ENCODE assay signal across 17 mouse cellular contexts in the genomic region with DNA sequence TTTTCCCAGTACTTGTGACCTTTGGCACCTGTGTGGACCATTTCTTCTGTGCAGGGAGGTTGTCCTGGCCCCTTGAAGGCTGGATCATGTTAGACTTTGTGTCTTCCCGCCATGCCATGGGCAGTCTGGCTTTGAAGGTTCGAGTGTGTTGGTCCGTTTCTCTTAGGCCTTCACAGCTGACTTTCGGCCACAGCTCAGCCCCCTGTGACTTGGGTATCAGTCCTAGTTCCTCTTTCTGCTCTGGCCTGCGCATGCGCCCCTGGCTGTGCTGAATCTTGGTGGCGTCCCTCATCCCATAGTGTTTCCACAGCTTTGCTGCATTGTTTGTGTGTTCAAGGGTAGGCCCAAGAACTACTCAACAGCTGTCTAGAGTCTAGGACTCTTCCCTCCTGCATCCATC. TPM values are rescaled to one million over a fixed set of nuclear protein-coding genes. Genes with fewer than 3 reads are reported as not detected.
A peak's percentile ranks its signal among the peaks of the same experiment; 100 is the strongest.
DNase-seq lines count a peak whose midpoint lies in the region; ATAC-seq lines count a peak whose summit lies in the region.
"Had no signal": no experiment of that assay in that cellular context is flagged by ENCODE, and none has a peak within 500 bp of the region (broad histone marks: within the 10 kb centered on the region; RNA-seq: fewer than 3 reads in every experiment).

No protein-coding gene starts in this region.

- DNase-seq in right cerebral cortex, postnatal 4 days: peak; percentile 5
- DNase-seq in right cerebral cortex, postnatal 36 days (ENCODE audit: low spot score in 2 of 2): no peak
- peak; percentile 36 to 87 for DNase-seq in spleen, postnatal 10 days (ENCODE audit: low spot score in 2 of 2)
- DNase-seq in adrenal gland, postnatal 10 days: no peak
- no peak for DNase-seq in Muller cell, postnatal 12 days (ENCODE audit: inconsistent ontology term)
- DNase-seq: cerebellum, adult 18-20 months; heart, postnatal 10 days; kidney, adult 18-20 months; kidney, postnatal 10 days; liver, embryonic 13.5 days; thymus, postnatal 4 days had no signal

- peaks cover 48% of the 10 kb centered on the region for H3K36me3 ChIP-seq in hindbrain, embryonic 12.5 days

- H3K27me3 ChIP-seq in hindbrain, embryonic 12.5 days: no peaks in the 10 kb centered on the region
- H3K27me3 ChIP-seq: liver, embryonic 13.5 days had no signal

- H3K9me3 ChIP-seq in hindbrain, embryonic 12.5 days (replicated peaks): no peaks in the 10 kb centered on the region
- H3K9me3 ChIP-seq: liver, embryonic 13.5 days; midbrain, embryonic 10.5 days had no signal

- no peak overlapping the region for H3K9ac ChIP-seq in hindbrain, embryonic 12.5 days
- H3K9ac ChIP-seq: liver, embryonic 13.5 days had no signal

- WGBS in hindbrain, embryonic 12.5 days: 92% methylated on average over 7 of the region's 7 CpGs

- H3K27ac ChIP-seq in hindbrain, embryonic 12.5 days: no peak overlapping the region
- H3K27ac ChIP-seq: left cerebral cortex, adult 2 months; liver, embryonic 13.5 days; midbrain, embryonic 10.5 days had no signal

- 0 out of 2 replicates have a peak, but pooled peaks cover 3% of the 10 kb centered on the region for H3K4me1 ChIP-seq in hindbrain, embryonic 12.5 days

- peak; percentile 70 for ATAC-seq in megakaryocyte progenitor cell, adult 5-6 weeks (replicated peaks; ENCODE audit: poor library complexity)
- no peak for ATAC-seq in hindbrain, embryonic 12.5 days (ENCODE audit: low FRiP score)
- ATAC-seq: hindbrain, embryonic 16.5 days had no signal

- H3K4me3 ChIP-seq in hindbrain, embryonic 12.5 days: no peak overlapping the region
- H3K4me3 ChIP-seq: left cerebral cortex, adult 2 months; liver, embryonic 13.5 days; midbrain, embryonic 10.5 days had no signal

- no peak overlapping the region for H3K4me2 ChIP-seq in hindbrain, embryonic 12.5 days (replicated peaks)
- H3K4me2 ChIP-seq: liver, embryonic 13.5 days had no signal

RNA-seq across cellular contexts. Expression of gene Bhlha15, which starts 8.8 kb away (rescaled TPM):
- total RNA-seq in megakaryocyte progenitor cell, adult 5-6 weeks (2015): 1.3 and 2.4 TPM in 2 replicates
- total RNA-seq in megakaryocyte progenitor cell, adult 5-6 weeks (2017): 1.5 TPM in 2 replicates
- total RNA-seq in adrenal gland, postnatal 10 days (2021): under 1 TPM; 0.66 to 0.97 TPM
- polyA plus RNA-seq in hindbrain, embryonic 12.5 days (2016; fragmentation: Nextera tagmentation; extraction: Ambion mirVana): 0.08 TPM in 2 replicates
- total RNA-seq: gastrocnemius, adult 8-10 months; heart, postnatal 10 days had no signal

RNA-seq across cellular contexts. Expression of gene Tecpr1, which starts 42.2 kb away (rescaled TPM):
- 2.0 and 2.3 TPM in 2 replicates for total RNA-seq in megakaryocyte progenitor cell, adult 5-6 weeks (2015)
- total RNA-seq in megakaryocyte progenitor cell, adult 5-6 weeks (2017): 2.1 and 2.5 TPM in 2 replicates
- 10 to 100 TPM; 56.9 to 67.2 TPM for total RNA-seq in adrenal gland, postnatal 10 days (2021)
- 35.9 and 36.6 TPM in 2 replicates for polyA plus RNA-seq in hindbrain, embryonic 12.5 days (2016; fragmentation: Nextera tagmentation; extraction: Ambion mirVana)

Comparison
In these comparisons a context has a peak if more than half of its experiments do, and no peak if none do; other contexts are left out.
1. DNase-seq: peak in right cerebral cortex, postnatal 4 days (single experiment) and spleen, postnatal 10 days (2 of 2); none in right cerebral cortex, postnatal 36 days (0 of 2), adrenal gland, postnatal 10 days (single experiment) and Muller cell, postnatal 12 days (single experiment).
2. RNA of gene Tecpr1, which starts 42.2 kb away (total RNA-seq): 56.9 to 67.2 TPM in adrenal gland, postnatal 10 days; 2.0 to 2.5 TPM in megakaryocyte progenitor cell, adult 5-6 weeks; every median in the first group is over 10 times any median in the second.